Mouse (Mus musculus) embryo, embryonic 11.5 days (tissue): Measurements from ENCODE around the gene B9d2.

Source experiments
- DNase-seq: peaks from one replicate; pipeline ENCODE4 v3.0.0-alpha.2; 2012; ENCODE audit warnings: low read depth, low spot score

B9d2 gene

GRCm38 (mm10) chr7:25674297-25674696 is 6.3 kb upstream of the B9d2 start:
- no peak for DNase-seq

- DNase-seq, result no peak
Measured at GRCm38 (mm10) chr7:25674719-25675300, 5.8 kb upstream of the B9d2 start, which contains the start of gene Tmem91. TSS of gene Tmem91 (minus strand) at chr7:25675166.

GRCm38 (mm10) chr7:25675405-25675804 is 5.2 kb upstream of the B9d2 start:
- no peak for DNase-seq

- DNase-seq, result no peak
Measured at GRCm38 (mm10) chr7:25676085-25676781, 4.3 kb upstream of the B9d2 start.

GRCm38 (mm10) chr7:25677013-25677412 is 3.6 kb upstream of the B9d2 start:
- DNase-seq, result no peak

- DNase-seq, result no peak
Measured at GRCm38 (mm10) chr7:25679971-25680370, 609 bp upstream of the B9d2 start.

- no peak for DNase-seq
Measured at GRCm38 (mm10) chr7:25681341-25682231, 1.0 kb downstream of the B9d2 start.

- no peak for DNase-seq
Measured at GRCm38 (mm10) chr7:25683474-25684180, 3.0 kb downstream of the B9d2 start.

GRCm38 (mm10) chr7:25684659-25685058 is 4.1 kb downstream of the B9d2 start:
- DNase-seq, result no peak

GRCm38 (mm10) chr7:25685926-25686470 is 5.4 kb downstream of the B9d2 start:
- DNase-seq, result no peak

GRCm38 (mm10) chr7:25686680-25687531 is 6.3 kb downstream of the B9d2 start, which contains the start of gene Tgfb1:
TSS of gene Tgfb1 (plus strand) at chr7:25687002.
- no peak for DNase-seq

GRCm38 (mm10) chr7:25687811-25688401 is 7.3 kb downstream of the B9d2 start:
- DNase-seq, result no peak

- no peak for DNase-seq
Measured at GRCm38 (mm10) chr7:25688810-25689586, 8.4 kb downstream of the B9d2 start.

GRCm38 (mm10) chr7:25689603-25690021 is 9.0 kb downstream of the B9d2 start:
- no peak for DNase-seq

- DNase-seq, result no peak
Measured at GRCm38 (mm10) chr7:25690051-25690450, 9.5 kb downstream of the B9d2 start.

- no peak for DNase-seq
Measured at GRCm38 (mm10) chr7:25694104-25694503, 13.5 kb downstream of the B9d2 start.

GRCm38 (mm10) chr7:25699851-25700250 is 19.3 kb downstream of the B9d2 start:
- DNase-seq, result no peak

- DNase-seq, result no peak
Measured at GRCm38 (mm10) chr7:25700732-25701131, 20.2 kb downstream of the B9d2 start.

GRCm38 (mm10) chr7:25702350-25702749 is 21.8 kb downstream of the B9d2 start:
- no peak for DNase-seq
